Mouse (Mus musculus) bone marrow macrophage, adult 2 months (primary cell): ENCODE measurements around the gene C1qtnf1.

Experiments used
- CTCF ChIP-seq: IDR thresholded peaks from 2 replicates; pipeline ENCODE4 v1.5.1; 2012; ENCODE audit warnings: low read depth, mild to moderate bottlenecking, low read length, moderate library complexity
- POLR2A ChIP-seq: IDR thresholded peaks from 2 replicates; pipeline ENCODE4 v1.6.1; 2012; ENCODE audit warnings: mild to moderate bottlenecking, low read depth, low read length, borderline replicate concordance

GRCm38 (mm10) chr11:118427986-118428385 is at the start of gene C1qtnf1:
- no peak for TF ChIP-seq POLR2A
- no peak for TF ChIP-seq CTCF
